Mouse (Mus musculus) MEL (cell line): Measurements from ENCODE around the gene Col9a1. TPM values are rescaled to one million over a fixed set of nuclear protein-coding genes. Genes with fewer than 3 reads are reported as not detected.

ENCODE experiments used
- DNase-seq: peaks from one replicate; pipeline ENCODE4 v3.0.0; 2011; ENCODE audit warnings: low read depth, low spot score
- H3K27ac ChIP-seq: 2 replicates; pipeline ENCODE4 v1.5.1; 2012; ENCODE audit warnings: low read depth, mild to moderate bottlenecking, control low read depth, low read length, moderate library complexity; ENCODE audit not compliant: control insufficient read depth
- H3K27me3 ChIP-seq, 2 experiments: fragments of 150-350 bp in 1 of 2; sonication (generic) in 1 of 2; 2 replicates each; pipeline ENCODE4 v1.6.1; 2012; ENCODE audit warnings: low read length in 2 of 2, mild to moderate bottlenecking in 2 of 2, improper control_type of control experiment in 1 of 2, moderate library complexity in 1 of 2; ENCODE audit not compliant: insufficient read depth in 2 of 2, control insufficient read depth in 1 of 2
- H3K36me3 ChIP-seq, 2 experiments: 2 replicates each; pipeline ENCODE4 v1.6.1; 2012 to 2014; ENCODE audit warnings: low read length in 2 of 2, improper control_type of control experiment in 1 of 2, inconsistent platforms in 1 of 2, mild to moderate bottlenecking in 1 of 2; ENCODE audit not compliant: insufficient read depth in 2 of 2, control insufficient read depth in 1 of 2
- H3K4me1 ChIP-seq, 2 experiments: fragments of 150-350 bp in 1 of 2; sonication (generic) in 1 of 2; 2 replicates each; pipeline ENCODE4 v1.6.1; 2012; ENCODE audit warnings: low read length in 2 of 2, improper control_type of control experiment in 1 of 2, mild to moderate bottlenecking in 1 of 2; ENCODE audit not compliant: insufficient read depth in 2 of 2, control insufficient read depth in 1 of 2
- H3K4me3 ChIP-seq, 2 experiments: fragments of 150-350 bp in 1 of 2; sonication (generic) in 1 of 2; 2 replicates each; pipeline ENCODE4 v1.5.1; 2012; ENCODE audit warnings: low read depth in 2 of 2, low read length in 2 of 2, mild to moderate bottlenecking in 2 of 2, moderate library complexity in 2 of 2, control low read depth in 1 of 2, improper control_type of control experiment in 1 of 2; ENCODE audit not compliant: control insufficient read depth in 1 of 2, insufficient read depth in 1 of 2
- H3K79me2 ChIP-seq: 2 replicates; pipeline ENCODE4 v1.6.1; 2012; ENCODE audit warnings: mild to moderate bottlenecking, low read length, moderate library complexity; ENCODE audit not compliant: control insufficient read depth, poor library complexity, insufficient read depth
- H3K9ac ChIP-seq: 2 replicates; pipeline ENCODE4 v1.6.1; 2012; ENCODE audit warnings: low read depth, mild to moderate bottlenecking, control low read depth, low read length, moderate library complexity; ENCODE audit not compliant: control insufficient read depth, poor library complexity, severe bottlenecking
- H3K9me3 ChIP-seq: fragments of 150-350 bp; sonication (generic); replicated peaks from 2 replicates; pipeline ENCODE4 v1.6.1; 2012; ENCODE audit warnings: mild to moderate bottlenecking, low read length, improper control_type of control experiment, moderate library complexity; ENCODE audit not compliant: insufficient read depth
- CHD2 ChIP-seq: IDR thresholded peaks from 2 replicates; pipeline ENCODE4 v1.6.1; 2011; ENCODE audit warnings: low read length, improper control_type of control experiment
- CTCF ChIP-seq, 3 experiments: IDR thresholded peaks in 2 of 3; conservative IDR thresholded peaks in 1 of 3; 2 replicates each; pipeline ENCODE4 v1.5.1; 2011 to 2012; ENCODE audit warnings: low read length in 3 of 3, low read depth in 2 of 3, mild to moderate bottlenecking in 2 of 3, improper control_type of control experiment in 1 of 3, inconsistent platforms in 1 of 3, mixed read lengths in 1 of 3, moderate library complexity in 1 of 3; ENCODE audit not compliant: control insufficient read depth in 1 of 3, insufficient read depth in 1 of 3, poor library complexity in 1 of 3, severe bottlenecking in 1 of 3
- E2F4 ChIP-seq: IDR thresholded peaks from 2 replicates; pipeline ENCODE4 v1.6.1; 2011; ENCODE audit warnings: low read depth, low read length, improper control_type of control experiment, borderline replicate concordance
- EP300 ChIP-seq, 2 experiments: IDR thresholded peaks; 2 replicates each; pipeline ENCODE4 v1.6.1; 2011; ENCODE audit warnings: improper control_type of control experiment in 2 of 2, low read length in 2 of 2, low read depth in 1 of 2, mild to moderate bottlenecking in 1 of 2
- GATA1 ChIP-seq: IDR thresholded peaks from 2 replicates; pipeline ENCODE4 v1.6.1; 2011; ENCODE audit warnings: low read depth, low read length, improper control_type of control experiment
- HCFC1 ChIP-seq: IDR thresholded peaks from 2 replicates; pipeline ENCODE4 v1.6.1; 2012; ENCODE audit warnings: low read depth, mild to moderate bottlenecking, inconsistent platforms, low read length, improper control_type of control experiment, moderate library complexity
- JUND ChIP-seq: IDR thresholded peaks from 2 replicates; pipeline ENCODE4 v1.6.1; 2011; ENCODE audit warnings: low read depth, mild to moderate bottlenecking, improper control_type of control experiment, low read length
- KAT2A ChIP-seq: conservative IDR thresholded peaks from 2 replicates; pipeline ENCODE4 v1.6.1; 2012; ENCODE audit warnings: low read depth, low read length, improper control_type of control experiment, inconsistent platforms
- MAFK ChIP-seq: IDR thresholded peaks from 2 replicates; pipeline ENCODE4 v1.6.1; 2011; ENCODE audit warnings: low read depth, mild to moderate bottlenecking, low read length, improper control_type of control experiment, borderline replicate concordance
- MAX ChIP-seq: IDR thresholded peaks from 2 replicates; pipeline ENCODE4 v1.6.1; 2011; ENCODE audit warnings: low read length, improper control_type of control experiment
- MEF2A ChIP-seq: IDR thresholded peaks from 2 replicates; pipeline ENCODE4 v1.6.1; 2014; ENCODE audit warnings: low read depth, mild to moderate bottlenecking, inconsistent platforms, low read length, improper control_type of control experiment; ENCODE audit not compliant: poor library complexity, insufficient replicate concordance, severe bottlenecking; ENCODE audit errors: extremely low read depth
- MXI1 ChIP-seq: IDR thresholded peaks from 2 replicates; pipeline ENCODE4 v1.6.1; 2011; ENCODE audit warnings: mild to moderate bottlenecking, low read depth, low read length, improper control_type of control experiment
- MYB ChIP-seq: IDR thresholded peaks from 2 replicates; pipeline ENCODE4 v1.6.1; 2011; ENCODE audit warnings: mild to moderate bottlenecking, low read depth, low read length, improper control_type of control experiment
- MYC ChIP-seq: IDR thresholded peaks from 2 replicates; pipeline ENCODE4 v1.6.1; 2011; ENCODE audit warnings: low read depth, mild to moderate bottlenecking, low read length, improper control_type of control experiment, moderate library complexity
- NELFE ChIP-seq: IDR thresholded peaks from 2 replicates; pipeline ENCODE4 v1.6.1; 2011; ENCODE audit warnings: low read depth, low read length, improper control_type of control experiment
- NRF1 ChIP-seq: IDR thresholded peaks from 2 replicates; pipeline ENCODE4 v1.6.1; 2014; ENCODE audit warnings: low read depth, mild to moderate bottlenecking, inconsistent platforms, low read length, improper control_type of control experiment, moderate library complexity; ENCODE audit not compliant: poor library complexity, insufficient read depth, severe bottlenecking
- POLR2A ChIP-seq, 2 experiments: IDR thresholded peaks; 2 replicates each; pipeline ENCODE4 v1.6.1; 2011 to 2012; ENCODE audit warnings: low read length in 2 of 2, mild to moderate bottlenecking in 2 of 2, control low read depth in 1 of 2, improper control_type of control experiment in 1 of 2, low read depth in 1 of 2, moderate library complexity in 1 of 2; ENCODE audit not compliant: control insufficient read depth in 1 of 2, insufficient read depth in 1 of 2, poor library complexity in 1 of 2
- POLR2AphosphoS2 ChIP-seq: IDR thresholded peaks from 2 replicates; pipeline ENCODE4 v1.6.1; 2011; ENCODE audit warnings: low read length, improper control_type of control experiment
- RAD21 ChIP-seq: IDR thresholded peaks from 2 replicates; pipeline ENCODE4 v1.6.1; 2011; ENCODE audit warnings: mild to moderate bottlenecking, low read depth, low read length, improper control_type of control experiment
- RCOR1 ChIP-seq: IDR thresholded peaks from 2 replicates; pipeline ENCODE4 v1.6.1; 2012; ENCODE audit warnings: low read depth, mild to moderate bottlenecking, inconsistent platforms, low read length, improper control_type of control experiment
- SIN3A ChIP-seq: IDR thresholded peaks from 2 replicates; pipeline ENCODE4 v1.6.1; 2012; ENCODE audit warnings: low read length, improper control_type of control experiment, inconsistent platforms
- SMC3 ChIP-seq: IDR thresholded peaks from 2 replicates; pipeline ENCODE4 v1.6.1; 2011; ENCODE audit warnings: low read depth, low read length, improper control_type of control experiment
- ZC3H11A ChIP-seq: IDR thresholded peaks from 2 replicates; pipeline ENCODE4 v1.6.1; 2012; ENCODE audit warnings: low read depth, mild to moderate bottlenecking, inconsistent platforms, low read length, improper control_type of control experiment
- ZKSCAN1 ChIP-seq: IDR thresholded peaks from 2 replicates; pipeline ENCODE4 v1.6.1; 2012; ENCODE audit warnings: low read depth, mild to moderate bottlenecking, inconsistent platforms, low read length, improper control_type of control experiment, moderate library complexity
- ZMIZ1 ChIP-seq: IDR thresholded peaks from 2 replicates; pipeline ENCODE4 v1.6.1; 2012; ENCODE audit warnings: low read depth, mild to moderate bottlenecking, inconsistent platforms, low read length, improper control_type of control experiment, moderate library complexity
- ZNF384 ChIP-seq: IDR thresholded peaks from 2 replicates; pipeline ENCODE4 v1.6.1; 2012; ENCODE audit warnings: low read depth, mild to moderate bottlenecking, inconsistent platforms, low read length, improper control_type of control experiment
- polyA plus RNA-seq, 2 experiments: library from polyadenylated mRNA; stranded (reverse) in 1 of 2; unstranded in 1 of 2; fragments of >175 nt in 1 of 2; fragments of >200 nt in 1 of 2; gene quantifications; 2 replicates each; pipeline versions ENCODE4 v1.2.1 to v1.2.4; 2012; ENCODE audit warnings: low replicate concordance in 2 of 2, low read depth in 1 of 2; ENCODE audit not compliant: insufficient read length in 2 of 2, insufficient read depth in 1 of 2, missing spikeins in 1 of 2
- total RNA-seq: library from RNA; depleted of rRNA; stranded (reverse); fragments of 300-350 nt; gene quantifications from 2 replicates; pipeline ENCODE4 v1.2.3, GENCODE M21; 2012

Gene Col9a1
- total and polyA plus RNA-seq, 3 experiments, result not detected

- H3K9ac ChIP-seq, result no peak overlapping the region
- H3K36me3 ChIP-seq, result no peaks in the 10 kb centered on the region
- no peaks in the 10 kb centered on the region; a peak in 1 of 4 replicates for H3K27me3 ChIP-seq
- H3K27ac ChIP-seq, result no peak overlapping the region
- no peaks in the 10 kb centered on the region for H3K9me3 ChIP-seq
- no peaks in the 10 kb centered on the region for H3K4me1 ChIP-seq
- H3K4me3 ChIP-seq, result no peak overlapping the region
- H3K79me2 ChIP-seq, result no peaks in the 10 kb centered on the region
- DNase-seq, result no peak
- TF ChIP-seq MYB (no peak), MAX (no peak), CTCF (IDR thresholded peaks at IDR 0.05 in 2 of 3, conservative IDR thresholded peaks at IDR 0.05 in 1 of 3; ENCODE audit: control insufficient read depth in 1 of 3, insufficient read depth in 1 of 3, low read depth in 2 of 3, low read length in 3 of 3, poor library complexity in 1 of 3, severe bottlenecking in 1 of 3) (no peak), EP300 (IDR thresholded peaks at IDR 0.05; ENCODE audit: low read depth in 1 of 2, low read length in 2 of 2) (no peak), NELFE (no peak), MAFK (no peak), KAT2A (no peak), POLR2A (IDR thresholded peaks at IDR 0.05; ENCODE audit: control insufficient read depth in 1 of 2, insufficient read depth in 1 of 2, low read depth in 1 of 2, low read length in 2 of 2, poor library complexity in 1 of 2) (no peak), ZMIZ1 (no peak), SIN3A (no peak), ZC3H11A (no peak), MXI1 (no peak)
These were observed 68.4 kb downstream of the Col9a1 start for GRCm38 (mm10) chr1:24245700-24246375.

DNA sequence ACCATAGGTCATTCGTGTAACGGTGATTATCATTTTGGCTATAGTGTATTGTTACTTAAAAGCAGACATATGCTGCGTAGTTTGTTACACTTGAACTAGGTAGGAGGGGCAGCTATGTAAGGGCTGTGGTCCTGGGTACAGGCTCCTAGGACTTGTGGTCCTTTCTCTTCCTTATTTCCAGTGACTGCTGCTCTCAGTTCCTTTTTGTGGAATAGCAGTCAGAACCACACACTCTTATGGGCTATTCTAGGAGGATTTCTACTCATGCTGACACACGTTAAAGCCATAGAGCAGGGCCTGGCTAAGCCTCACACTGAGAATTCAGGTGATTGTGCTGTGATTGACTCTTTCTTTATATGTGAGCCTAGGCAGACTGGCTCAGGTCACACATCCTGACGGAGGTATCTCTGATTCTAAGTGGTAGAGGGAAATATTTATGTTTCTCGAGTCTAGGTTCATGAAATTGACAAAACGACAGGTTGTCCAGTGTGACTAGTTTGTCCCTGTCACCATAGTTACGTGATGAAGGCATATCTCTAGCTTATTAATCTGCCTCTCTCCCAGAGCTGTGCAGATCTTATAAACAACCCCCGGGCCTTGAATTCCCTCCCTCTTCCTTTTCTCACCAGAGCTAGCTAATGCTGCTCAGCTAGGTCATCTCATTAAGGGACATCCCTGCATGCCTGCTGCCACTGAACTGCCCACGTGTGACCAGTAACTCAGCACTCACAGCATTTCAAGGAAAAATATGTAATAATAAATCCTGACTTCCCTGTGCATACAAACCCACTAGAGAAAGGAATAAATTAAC lies 71.1 kb downstream of the Col9a1 start:
- H3K4me3 ChIP-seq, result no peak overlapping the region
- no peaks in the 10 kb centered on the region for H3K4me1 ChIP-seq
- H3K79me2 ChIP-seq, result no peaks in the 10 kb centered on the region
- TF ChIP-seq E2F4 (no peak), MEF2A (no peak), JUND (no peak), POLR2AphosphoS2 (no peak), HCFC1 (no peak), ZKSCAN1 (no peak), CHD2 (no peak), GATA1 (no peak), RCOR1 (no peak), RAD21 (no peak), NRF1 (no peak), MAFK (no peak), MYC (no peak), SMC3 (no peak), MAX (no peak), ZNF384 (no peak), CTCF (IDR thresholded peaks at IDR 0.05 in 2 of 3, conservative IDR thresholded peaks at IDR 0.05 in 1 of 3; ENCODE audit: control insufficient read depth in 1 of 3, insufficient read depth in 1 of 3, low read depth in 2 of 3, low read length in 3 of 3, poor library complexity in 1 of 3, severe bottlenecking in 1 of 3) (no peak)
- H3K27me3 ChIP-seq, result no peaks in the 10 kb centered on the region
- H3K9ac ChIP-seq, result no peak overlapping the region
- no peak for DNase-seq
- H3K27ac ChIP-seq, result no peak overlapping the region
- H3K36me3 ChIP-seq, result no peaks in the 10 kb centered on the region
- H3K9me3 ChIP-seq, result no peaks in the 10 kb centered on the region
